Mouse (Mus musculus) bone marrow, adult 2 months (tissue): ENCODE measurements around the gene Appl2.

Experiments used
- CTCF ChIP-seq: fragments of 200-500 bp; IDR thresholded peaks from 2 replicates; pipeline ENCODE4 v1.5.1; 2011; ENCODE audit warnings: low read length, control low read depth; ENCODE audit not compliant: control insufficient read depth, insufficient read depth
- POLR2A ChIP-seq: fragments of 200-500 bp; IDR thresholded peaks from 2 replicates; pipeline ENCODE4 v1.6.1; 2011; ENCODE audit warnings: low read depth, mild to moderate bottlenecking, control low read depth, low read length, borderline replicate concordance; ENCODE audit not compliant: control insufficient read depth

GRCm38 (mm10) chr10:83611863-83612262, 36.7 kb downstream of the Appl2 start:
- TF ChIP-seq POLR2A (no peak), CTCF (no peak)
